Mouse (Mus musculus) hindbrain, embryonic 16.5 days (tissue): ENCODE results near the gene Galnt6. TPM values are rescaled to one million over a fixed set of nuclear protein-coding genes. Genes with fewer than 3 reads are reported as not detected.

Source experiments
- ATAC-seq: fragments of 200-750 bp; cut with Nextera tagmentation; 2 replicates; pipeline ENCODE4 v1.8.0; 2017; ENCODE audit warnings: moderate TSS enrichment, moderate library complexity
- H3K27ac ChIP-seq: fragments of 300-500 bp; sonication (generic); 2 replicates; pipeline ENCODE4 v1.5.1; 2014; ENCODE audit warnings: low read depth, mild to moderate bottlenecking, control low read depth, low read length, moderate library complexity
- H3K27me3 ChIP-seq: fragments of 300-500 bp; sonication (generic); replicated peaks from 2 replicates; pipeline ENCODE4 v1.6.1; 2014; ENCODE audit warnings: low read length; ENCODE audit not compliant: control insufficient read depth, insufficient read depth
- H3K36me3 ChIP-seq: fragments of 300-500 bp; sonication (generic); 2 replicates; pipeline ENCODE4 v1.6.1; 2014; ENCODE audit warnings: mild to moderate bottlenecking, low read length, moderate library complexity, mixed read lengths; ENCODE audit not compliant: control insufficient read depth, insufficient read depth
- H3K4me1 ChIP-seq: fragments of 300-500 bp; sonication (generic); 2 replicates; pipeline ENCODE4 v1.6.1; 2014; ENCODE audit warnings: low read depth, low read length; ENCODE audit not compliant: control insufficient read depth, insufficient read depth
- H3K4me2 ChIP-seq: fragments of 300-500 bp; sonication (generic); 2 replicates; pipeline ENCODE4 v1.6.1; 2014; ENCODE audit warnings: mild to moderate bottlenecking, low read length, control low read depth, moderate library complexity
- H3K4me3 ChIP-seq: fragments of 300-500 bp; sonication (generic); 2 replicates; pipeline ENCODE4 v1.5.1; 2014; ENCODE audit warnings: mild to moderate bottlenecking, low read length, control low read depth, moderate library complexity
- H3K9ac ChIP-seq: fragments of 300-500 bp; sonication (generic); 2 replicates; pipeline ENCODE4 v1.6.1; 2014; ENCODE audit warnings: low read depth, mild to moderate bottlenecking, control low read depth, low read length, moderate library complexity
- H3K9me3 ChIP-seq: fragments of 300-500 bp; sonication (generic); 2 replicates; pipeline ENCODE4 v1.6.1; 2014; ENCODE audit warnings: mild to moderate bottlenecking, low read length, moderate library complexity; ENCODE audit not compliant: control insufficient read depth
- WGBS: fragments of 180-500 bp; shearing (Covaris S2); extraction: QIAGEN DNeasy Blood & Tissue Kit; methylation state at CpG from one replicate; pipeline ENCODE4 v1.1.7; 2014; 5-methylcytosine and 5-hydroxymethylcytosine counted together
- polyA plus RNA-seq: library from polyadenylated mRNA; unstranded; fragments of >200 nt; fragmentation: Nextera tagmentation; extraction: Ambion mirVana; gene quantifications from 2 replicates; pipeline ENCODE4 v1.2.1, GENCODE M21; 2015

Galnt6 gene
- polyA plus RNA-seq, 1 experiment from 2014 or later = 0.30 TPM

DNA sequence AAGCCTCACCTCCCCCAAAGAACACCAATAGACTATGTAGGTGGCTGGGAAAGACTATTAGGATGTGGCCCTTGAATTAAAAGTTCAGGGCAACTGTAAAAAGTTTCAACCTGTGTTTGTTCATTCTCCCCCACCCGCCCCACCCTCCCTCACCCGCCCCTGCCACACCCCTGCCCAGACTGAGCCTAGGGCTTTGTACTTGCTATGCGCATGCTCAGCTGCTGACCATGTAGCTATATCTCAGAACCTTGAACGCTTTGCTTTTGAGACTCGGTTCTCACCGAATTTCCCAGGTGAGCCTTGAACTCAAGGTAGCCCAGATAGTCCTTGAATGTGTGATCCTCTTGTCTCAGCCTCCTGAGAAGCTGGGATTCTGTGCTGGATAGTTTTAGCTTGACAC is 27.3 kb downstream of the Galnt6 start:
- no peak overlapping the region for H3K4me2 ChIP-seq
- peaks cover 4% of the 10 kb centered on the region; the same call in 1 of the 2 replicates for H3K4me1 ChIP-seq
- H3K9ac ChIP-seq = no peak overlapping the region
- H3K9me3 ChIP-seq = no peaks in the 10 kb centered on the region
- no peak overlapping the region for H3K4me3 ChIP-seq
- no peak overlapping the region for H3K27ac ChIP-seq
- 67% methylated on average over 6 of the region's 6 CpGs for WGBS
- no peaks in the 10 kb centered on the region for H3K36me3 ChIP-seq
- H3K27me3 ChIP-seq = peaks cover 6% of the 10 kb centered on the region; the same call in 1 of the 2 replicates
- ATAC-seq = no peak

DNA sequence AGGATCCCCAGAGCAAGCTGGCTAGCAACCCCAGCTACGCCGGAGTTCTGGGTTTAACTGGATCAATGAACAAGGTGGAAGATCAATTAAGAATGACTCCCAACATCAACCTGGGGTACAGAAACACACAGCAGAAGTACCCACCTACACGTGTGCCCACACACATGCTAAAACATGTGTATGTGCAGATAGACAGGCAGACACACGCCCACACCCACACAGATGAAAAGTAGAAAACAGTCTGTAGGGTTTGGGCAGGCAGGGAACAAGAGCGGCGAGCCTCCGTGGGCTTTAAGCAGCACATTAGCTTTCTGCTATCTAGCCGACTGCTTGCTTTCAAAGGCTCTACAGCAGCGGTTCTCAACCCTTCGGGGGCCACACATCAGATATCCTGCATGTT is 28.1 kb downstream of the Galnt6 start:
- Histone ChIP-seq H3K9ac (no peak overlapping the region), H3K27ac (no peak overlapping the region), H3K4me3 (no peak overlapping the region), H3K4me1 (peaks cover 4% of the 10 kb centered on the region; the same call in 1 of the 2 replicates), H3K4me2 (no peak overlapping the region), H3K36me3 (no peaks in the 10 kb centered on the region), H3K9me3 (no peaks in the 10 kb centered on the region), H3K27me3 (peaks cover 6% of the 10 kb centered on the region; the same call in 1 of the 2 replicates)
- WGBS = 66% methylated on average over 10 of the region's 10 CpGs
- ATAC-seq = no peak

- Histone ChIP-seq H3K4me2 (no peak overlapping the region), H3K36me3 (no peaks in the 10 kb centered on the region), H3K9ac (no peak overlapping the region), H3K4me1 (peaks cover 4% of the 10 kb centered on the region; the same call in 1 of the 2 replicates), H3K9me3 (no peaks in the 10 kb centered on the region), H3K4me3 (no peak overlapping the region), H3K27ac (no peak overlapping the region), H3K27me3 (peaks cover 6% of the 10 kb centered on the region; the same call in 1 of the 2 replicates)
- ATAC-seq = no peak
- 73% methylated on average over 5 of the region's 5 CpGs for WGBS
Measured at GRCm38 (mm10) chr15:100700424-100700823, 28.8 kb downstream of the Galnt6 start.

GRCm38 (mm10) chr15:100699386-100699785 is 29.8 kb downstream of the Galnt6 start:
- Histone ChIP-seq H3K9ac (no peak overlapping the region), H3K27ac (no peak overlapping the region), H3K27me3 (peaks cover 5% of the 10 kb centered on the region; the same call in 1 of the 2 replicates), H3K4me2 (no peak overlapping the region), H3K9me3 (no peaks in the 10 kb centered on the region), H3K36me3 (no peaks in the 10 kb centered on the region), H3K4me3 (no peak overlapping the region), H3K4me1 (peaks cover 4% of the 10 kb centered on the region; the same call in 1 of the 2 replicates)
- no peak for ATAC-seq
- 69% methylated on average over 4 of the region's 6 CpGs for WGBS

DNA sequence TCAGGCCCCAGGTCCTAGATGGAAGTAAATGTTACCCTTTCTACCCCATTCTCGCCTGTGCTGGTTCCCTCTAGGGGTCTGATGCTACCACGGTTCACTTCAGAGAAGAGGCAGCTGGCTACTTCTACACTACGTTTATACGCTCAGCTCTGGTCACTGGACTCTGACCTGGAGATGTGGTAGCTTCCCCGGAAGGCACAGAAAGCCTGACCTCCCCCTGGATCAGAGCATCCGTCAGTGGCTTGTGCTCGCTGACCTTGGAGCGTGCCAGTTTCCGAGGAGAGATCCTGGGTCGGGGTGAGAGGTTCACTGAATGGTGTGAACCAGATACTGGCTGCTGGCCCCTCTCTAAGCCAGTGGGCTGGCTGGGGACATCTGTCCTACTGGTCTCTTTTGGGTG is 31.1 kb downstream of the Galnt6 start:
- ATAC-seq = no peak
- H3K27ac ChIP-seq = no peak overlapping the region
- WGBS = 79% methylated on average over 10 of the region's 10 CpGs

DNA sequence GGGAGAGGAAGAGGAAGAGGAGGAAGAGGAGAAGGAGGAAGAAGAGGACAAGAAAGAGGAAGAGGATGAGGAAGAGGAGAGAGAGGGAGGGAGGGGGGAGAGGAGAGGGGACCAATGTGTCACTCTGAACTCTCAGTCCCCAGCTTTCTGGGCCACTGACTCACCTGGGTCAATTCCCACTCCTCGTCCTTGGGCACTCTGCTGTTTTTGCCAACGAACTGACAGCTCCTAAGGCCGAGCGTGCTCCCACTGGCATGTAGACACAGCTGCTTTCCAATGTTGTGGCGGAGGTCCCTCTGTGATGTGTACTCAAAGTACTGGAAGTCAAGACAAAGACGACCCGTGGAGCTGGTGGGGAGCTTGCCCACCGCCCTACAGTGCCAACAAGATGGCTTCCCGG is 34.8 kb downstream of the Galnt6 start:
- no peak overlapping the region for H3K4me2 ChIP-seq
- WGBS = 81% methylated on average over 9 of the region's 9 CpGs
- H3K4me1 ChIP-seq = no peaks in the 10 kb centered on the region
- no peaks in the 10 kb centered on the region for H3K27me3 ChIP-seq
- H3K27ac ChIP-seq = no peak overlapping the region
- peaks cover 2% of the 10 kb centered on the region; the same call in 1 of the 2 replicates for H3K9me3 ChIP-seq
- H3K4me3 ChIP-seq = no peak overlapping the region
- H3K36me3 ChIP-seq = no peaks in the 10 kb centered on the region
- no peak overlapping the region for H3K9ac ChIP-seq
- no peak for ATAC-seq

More for the DNA sequence above, 31.1 kb downstream of the Galnt6 start:
- Histone ChIP-seq H3K27me3 (no peaks in the 10 kb centered on the region), H3K4me1 (no peaks in the 10 kb centered on the region), H3K9me3 (no peaks in the 10 kb centered on the region), H3K36me3 (no peaks in the 10 kb centered on the region), H3K4me2 (no peak overlapping the region), H3K4me3 (no peak overlapping the region), H3K9ac (no peak overlapping the region)

DNA sequence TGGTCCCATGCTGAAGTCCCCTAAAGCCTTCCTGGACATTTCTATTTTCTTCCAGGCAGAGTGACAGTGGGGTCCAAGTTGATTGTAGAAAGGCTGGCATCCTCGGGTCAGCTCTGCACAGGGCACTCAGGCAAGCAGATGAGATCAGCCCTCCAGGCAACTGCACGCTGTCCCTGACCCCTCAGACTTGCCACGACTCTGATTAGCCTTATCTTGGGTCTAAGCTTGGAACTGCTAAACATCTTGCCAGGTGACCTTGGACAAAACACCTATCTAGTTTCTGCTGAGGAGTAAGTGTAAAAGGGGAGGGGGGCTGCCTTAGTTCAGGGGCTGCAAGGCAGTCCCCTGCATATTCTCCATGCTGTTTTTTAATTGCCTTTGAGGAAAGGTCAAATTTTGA is 37.2 kb downstream of the Galnt6 start:
- Histone ChIP-seq H3K27ac (no peak overlapping the region), H3K4me2 (no peak overlapping the region), H3K4me3 (no peak overlapping the region), H3K9me3 (peaks cover 2% of the 10 kb centered on the region; the same call in 1 of the 2 replicates), H3K4me1 (no peaks in the 10 kb centered on the region), H3K36me3 (no peaks in the 10 kb centered on the region), H3K27me3 (no peaks in the 10 kb centered on the region), H3K9ac (no peak overlapping the region)
- 84% methylated on average over 3 of the region's 3 CpGs for WGBS
- ATAC-seq = no peak

DNA sequence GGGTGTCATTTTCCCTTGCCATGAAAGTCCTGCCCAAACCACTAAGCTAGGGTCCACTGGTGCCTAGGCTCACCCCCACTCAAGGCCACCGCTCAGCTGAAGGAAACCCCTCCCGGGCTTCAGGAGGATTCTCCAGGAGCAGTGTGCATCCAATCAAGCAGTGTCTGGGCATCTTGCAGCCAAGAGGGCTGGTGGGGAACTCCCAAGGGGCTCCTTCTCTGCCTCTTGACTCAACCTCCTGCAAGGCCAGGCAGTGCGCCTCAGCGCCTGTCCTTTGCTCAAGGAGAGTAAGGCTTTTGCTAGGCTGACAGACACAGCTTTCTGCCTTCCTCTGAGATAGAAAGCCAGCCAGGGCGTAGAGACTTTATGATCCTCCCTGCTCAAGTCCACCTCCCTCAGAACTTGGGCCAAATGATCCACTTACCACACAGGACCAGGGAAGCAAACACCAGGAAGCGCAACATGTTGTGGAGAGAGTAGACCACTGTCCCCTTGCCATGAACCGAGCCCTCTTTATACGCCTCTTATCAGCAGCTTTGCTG is 41.7 kb downstream of the Galnt6 start, which contains the start of gene Cela1:
TSS of gene Cela1 (minus strand) at position 492 of the 542 bp plus-strand sequence.
- 81% methylated on average over 8 of the region's 8 CpGs for WGBS
- peaks cover 2% of the 10 kb centered on the region; the same call in 1 of the 2 replicates for H3K9me3 ChIP-seq
- no peaks in the 10 kb centered on the region for H3K36me3 ChIP-seq
- H3K9ac ChIP-seq = no peak within 1 kb of the TSS
- H3K4me1 ChIP-seq = no peaks in the 10 kb centered on the region
- H3K27ac ChIP-seq = no peak within 1 kb of the TSS
- no peak for ATAC-seq
- no peak within 1 kb of the TSS for H3K4me3 ChIP-seq
- H3K27me3 ChIP-seq = no peaks in the 10 kb centered on the region
- no peak within 1 kb of the TSS for H3K4me2 ChIP-seq

DNA sequence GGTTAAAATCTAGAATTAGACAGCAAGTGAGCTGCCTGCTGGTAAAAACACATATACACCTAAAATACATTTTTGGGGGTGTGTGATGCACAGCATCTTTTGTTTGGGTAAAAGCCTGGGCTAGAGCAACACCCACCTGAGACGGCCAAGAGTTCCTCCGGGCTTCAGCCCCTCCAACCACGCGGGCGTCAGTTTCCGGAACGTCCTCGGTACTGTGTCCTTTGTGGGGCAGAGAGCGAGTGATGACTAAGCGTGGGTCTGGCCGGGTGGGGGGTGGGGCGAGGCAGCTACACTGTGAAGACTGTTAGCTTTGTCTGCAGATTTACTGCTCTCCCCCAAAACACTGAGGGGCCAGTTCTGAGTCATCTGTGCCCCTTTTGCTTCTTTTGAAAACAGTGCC is 42.2 kb downstream of the Galnt6 start:
- Histone ChIP-seq H3K27me3 (no peaks in the 10 kb centered on the region), H3K4me3 (no peak overlapping the region), H3K4me1 (no peaks in the 10 kb centered on the region), H3K9me3 (peaks cover 2% of the 10 kb centered on the region; the same call in 1 of the 2 replicates), H3K4me2 (no peak overlapping the region), H3K27ac (no peak overlapping the region), H3K36me3 (no peaks in the 10 kb centered on the region), H3K9ac (no peak overlapping the region)
- WGBS = 68% methylated on average over 12 of the region's 12 CpGs
- ATAC-seq = no peak
